Mouse (Mus musculus): ENCODE data around the gene Evc2. TPM values are rescaled to one million over a fixed set of nuclear protein-coding genes. Genes with fewer than 3 reads are reported as not detected.

Gene Evc2
- polyA plus RNA-seq (2014; fragmentation: Illumina TruSeq; extraction: RNeasy Lipid Tissue Mini Kit (QIAGEN cat#74804); ENCODE audit: low read depth, low replicate concordance): 8.5 TPM

GRCm38 (mm10) chr5:37338288-37338687, at the start of gene Evc2:
Evc2 (plus strand) TSS chr5:37338499.

GRCm38 (mm10) chr5:37336485-37337105, 1.7 kb upstream of the Evc2 start, which contains the start of gene Evc:
Evc (minus strand) TSS chr5:37336894.

Other genes with a start within 250 kb of the Evc2 start
- 0.55 TPM for gene Crmp1, start 96.6 kb upstream of the Evc2 start, polyA plus RNA-seq (2014; fragmentation: Illumina TruSeq; extraction: RNeasy Lipid Tissue Mini Kit (QIAGEN cat#74804); ENCODE audit: low read depth, low replicate concordance)
- gene Evc, start 1.6 kb upstream of the Evc2 start, polyA plus RNA-seq (2014; fragmentation: Illumina TruSeq; extraction: RNeasy Lipid Tissue Mini Kit (QIAGEN cat#74804); ENCODE audit: low read depth, low replicate concordance): 9.2 TPM

All from heart, adult 10 weeks (tissue).